Mouse (Mus musculus): ENCODE measurements around the gene Tfpi. TPM values are rescaled to one million over a fixed set of nuclear protein-coding genes. Genes with fewer than 3 reads are reported as not detected.
"Not testable (repeated sequence)": the region's sequence is repeated elsewhere in the genome, so short reads cannot be mapped to it uniquely, and the experiment has no call there.

The Tfpi gene
- 17.2 and 19.6 TPM in 2 replicates for polyA plus RNA-seq (2015; fragmentation: Nextera tagmentation; extraction: Ambion mirVana)

DNA sequence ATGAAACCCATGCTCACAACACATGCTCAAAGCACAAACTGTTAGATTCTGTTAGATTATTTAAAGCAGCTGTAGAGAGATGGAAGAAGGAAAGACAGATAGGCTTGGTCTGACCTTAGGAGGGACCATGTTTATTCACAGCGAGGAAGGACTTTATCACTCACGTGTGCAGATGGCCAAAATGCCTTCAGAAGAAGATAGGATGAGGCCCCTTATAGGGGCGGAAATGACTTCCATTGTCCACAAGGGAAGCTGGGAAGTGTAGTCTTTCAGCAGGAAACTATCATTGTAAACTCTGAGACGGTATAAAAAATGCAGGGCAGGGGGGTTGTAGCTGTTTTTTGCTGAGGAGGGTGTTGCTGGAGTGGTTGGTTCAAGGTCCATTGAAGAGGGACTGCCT lies at the start of gene Tfpi:
TSS of gene Tfpi (minus strand) at position 199 of the 400 bp plus-strand sequence.
- ATAC-seq (ENCODE audit: low FRiP score, low read depth), result no peak

DNA sequence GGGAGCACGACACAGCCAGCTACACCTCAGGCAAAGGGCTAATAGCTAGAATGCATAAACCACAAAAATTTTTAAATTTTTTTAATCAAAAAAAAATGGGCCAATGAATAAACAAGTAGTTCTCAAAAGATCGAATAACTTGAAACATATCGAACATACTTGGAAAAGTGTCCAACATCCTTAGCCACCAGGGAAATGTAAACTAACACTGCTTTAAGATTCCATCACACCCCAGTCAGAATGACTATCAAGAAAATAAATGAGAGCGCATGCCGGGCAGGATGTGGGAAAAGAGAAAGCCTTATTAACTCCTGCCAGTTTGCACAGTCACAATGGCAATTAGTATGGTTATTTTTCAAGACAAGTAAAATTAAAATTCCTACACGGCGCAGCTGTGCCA lies 49.6 kb upstream of the Tfpi start:
- WGBS, result 66% methylated on average over 7 of the region's 7 CpGs
- H3K4me3 ChIP-seq, result no peak overlapping the region
- no peaks in the 10 kb centered on the region for H3K27me3 ChIP-seq
- H3K9ac ChIP-seq, result no peak overlapping the region
- no peaks in the 10 kb centered on the region for H3K36me3 ChIP-seq
- H3K4me1 ChIP-seq (replicated peaks), result no peaks in the 10 kb centered on the region
- H3K9me3 ChIP-seq, result no peaks in the 10 kb centered on the region
- H3K27ac ChIP-seq (replicated peaks), result no peak overlapping the region
- no peak for ATAC-seq (ENCODE audit: low FRiP score, low read depth)
- H3K4me2 ChIP-seq, result no peak overlapping the region

More for the DNA sequence above, at the start of gene Tfpi:
- H3K9me3 ChIP-seq, result no peaks in the 10 kb centered on the region
- H3K4me1 ChIP-seq (replicated peaks), result no peaks in the 10 kb centered on the region
- H3K27ac ChIP-seq (replicated peaks), result no peak within 1 kb of the TSS
- H3K27me3 ChIP-seq, result no peaks in the 10 kb centered on the region
- H3K9ac ChIP-seq, result no peak within 1 kb of the TSS
- H3K36me3 ChIP-seq, result no peaks in the 10 kb centered on the region
- WGBS, result 67% methylated on average over 4 of the region's 4 CpGs
- H3K4me3 ChIP-seq, result 0 out of 2 replicates have a peak within 1 kb of the TSS, but pooled peaks have one; percentile 3
- peak within 1 kb of the TSS; percentile 24 for H3K4me2 ChIP-seq

DNA sequence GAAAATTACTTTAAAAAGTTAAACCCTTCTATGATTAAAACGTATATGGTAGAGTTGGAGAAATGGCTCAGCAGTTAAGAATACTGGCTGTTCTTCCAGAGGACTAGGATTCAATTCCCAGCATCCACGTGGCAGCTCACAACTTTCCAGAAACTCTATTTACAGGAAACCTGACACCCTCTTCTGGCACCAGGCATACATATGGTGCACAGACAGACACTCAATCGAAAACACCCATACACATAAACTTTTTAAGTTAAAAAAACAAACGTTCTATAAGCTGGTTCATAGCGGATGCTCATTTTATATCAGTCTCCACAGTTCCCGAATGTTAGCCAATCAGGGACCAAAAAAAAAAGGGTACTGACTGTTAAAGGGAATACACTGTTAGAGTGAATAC lies 49.2 kb upstream of the Tfpi start:
- no peaks in the 10 kb centered on the region for H3K4me1 ChIP-seq (replicated peaks)
- WGBS, result 74% methylated on average over 6 of the region's 6 CpGs
- no peaks in the 10 kb centered on the region for H3K27me3 ChIP-seq
- no peak overlapping the region for H3K9ac ChIP-seq
- no peaks in the 10 kb centered on the region for H3K36me3 ChIP-seq
- no peak for ATAC-seq (ENCODE audit: low FRiP score, low read depth)
- no peak overlapping the region for H3K4me2 ChIP-seq
- no peak overlapping the region for H3K4me3 ChIP-seq
- no peaks in the 10 kb centered on the region for H3K9me3 ChIP-seq
- no peak overlapping the region for H3K27ac ChIP-seq (replicated peaks)

DNA sequence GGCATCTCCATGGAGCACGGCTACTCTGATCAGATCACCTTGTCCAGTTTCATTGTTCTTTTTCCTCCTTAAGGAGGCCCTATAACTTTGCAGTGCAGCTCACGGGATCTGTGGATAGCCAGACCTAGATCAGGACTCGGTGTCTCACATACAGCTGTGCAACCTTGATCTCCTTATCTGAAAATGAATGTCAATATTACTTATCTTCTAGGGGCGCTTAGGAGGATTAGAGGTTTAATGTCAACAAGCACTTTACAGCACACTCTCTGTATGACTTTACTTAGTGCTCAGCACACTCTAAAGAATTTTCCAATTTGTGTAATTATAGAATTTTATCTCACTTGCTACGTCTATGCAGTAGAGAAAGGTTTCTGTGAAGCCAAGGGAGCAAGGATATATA lies 48.5 kb upstream of the Tfpi start:
- H3K9ac ChIP-seq, result no peak overlapping the region
- H3K36me3 ChIP-seq, result no peaks in the 10 kb centered on the region
- ATAC-seq (ENCODE audit: low FRiP score, low read depth), result no peak
- WGBS, result 92% methylated on average over 5 of the region's 5 CpGs
- H3K27ac ChIP-seq (replicated peaks), result no peak overlapping the region
- no peaks in the 10 kb centered on the region for H3K4me1 ChIP-seq (replicated peaks)
- no peaks in the 10 kb centered on the region for H3K27me3 ChIP-seq
- H3K9me3 ChIP-seq, result no peaks in the 10 kb centered on the region
- H3K4me2 ChIP-seq, result no peak overlapping the region
- H3K4me3 ChIP-seq, result no peak overlapping the region

DNA sequence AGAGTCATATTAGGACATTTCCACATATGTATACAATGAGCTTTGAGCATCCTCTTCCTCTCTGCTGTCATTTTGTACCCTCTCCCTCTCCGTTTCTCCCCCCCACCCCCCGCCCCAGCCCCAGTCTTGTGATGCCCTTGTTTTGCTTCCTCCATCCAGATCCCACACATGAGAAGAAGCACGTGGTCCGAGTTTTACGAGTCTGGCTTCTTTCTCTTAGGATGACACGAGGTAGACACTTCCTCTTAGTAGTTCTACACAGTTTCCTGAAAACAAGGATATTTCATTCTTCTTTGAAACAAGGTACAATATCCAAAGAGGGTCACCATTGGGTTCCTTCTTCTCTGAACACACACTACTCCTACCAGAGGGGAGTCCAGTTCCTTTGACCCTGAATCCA lies 47.4 kb upstream of the Tfpi start:
- no peak overlapping the region for H3K27ac ChIP-seq (replicated peaks)
- H3K4me2 ChIP-seq, result no peak overlapping the region
- ATAC-seq (ENCODE audit: low FRiP score, low read depth), result no peak
- H3K9ac ChIP-seq, result no peak overlapping the region
- no peaks in the 10 kb centered on the region for H3K27me3 ChIP-seq
- H3K4me1 ChIP-seq (replicated peaks), result no peaks in the 10 kb centered on the region
- no peak overlapping the region for H3K4me3 ChIP-seq
- 88% methylated on average over 6 of the region's 6 CpGs for WGBS
- no peaks in the 10 kb centered on the region for H3K36me3 ChIP-seq
- H3K9me3 ChIP-seq, result no peaks in the 10 kb centered on the region

DNA sequence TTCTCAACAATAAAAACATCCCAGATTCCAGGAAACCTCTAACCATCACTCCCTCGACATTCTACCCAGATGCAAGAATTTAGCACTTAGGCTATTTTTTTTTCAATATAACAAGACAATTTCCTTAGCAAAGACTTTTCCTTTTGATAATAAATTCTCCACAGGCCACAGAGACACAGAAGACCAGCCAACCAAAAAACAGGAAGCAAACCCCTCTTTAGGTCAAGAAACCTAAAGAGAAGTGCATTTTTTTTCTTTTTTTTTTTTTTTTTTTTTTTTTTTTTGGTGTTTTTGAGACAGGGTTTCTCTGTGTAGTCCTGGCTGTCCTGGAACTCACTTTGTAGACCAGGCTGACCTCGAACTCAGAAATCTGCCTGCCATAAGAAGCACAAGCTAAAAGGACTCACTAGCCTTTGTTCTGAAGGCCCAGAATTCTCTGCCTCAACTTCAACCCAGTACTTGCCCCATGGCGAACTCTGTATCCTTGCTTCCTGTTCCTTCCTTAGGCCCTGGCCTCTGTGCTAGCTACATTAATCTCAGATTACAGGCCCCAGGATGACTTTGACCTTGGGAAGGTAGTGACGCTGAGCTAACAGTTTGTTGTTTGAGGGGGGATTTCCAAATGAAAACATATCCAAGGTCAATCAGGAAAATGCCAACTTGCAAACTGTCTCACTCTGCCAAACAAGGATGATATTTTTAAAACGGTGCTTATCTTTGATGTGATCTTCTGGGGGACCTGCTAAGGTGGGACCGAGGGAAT lies 46.7 kb upstream of the Tfpi start:
- H3K27me3 ChIP-seq, result no peaks in the 10 kb centered on the region
- H3K9me3 ChIP-seq, result no peaks in the 10 kb centered on the region
- no peak for ATAC-seq (ENCODE audit: low FRiP score, low read depth)
- no peak overlapping the region for H3K27ac ChIP-seq (replicated peaks)
- H3K4me3 ChIP-seq, result no peak overlapping the region
- H3K4me1 ChIP-seq (replicated peaks), result no peaks in the 10 kb centered on the region
- no peak overlapping the region for H3K4me2 ChIP-seq
- H3K36me3 ChIP-seq, result no peaks in the 10 kb centered on the region
- 83% methylated on average over 6 of the region's 6 CpGs for WGBS
- H3K9ac ChIP-seq, result no peak overlapping the region

DNA sequence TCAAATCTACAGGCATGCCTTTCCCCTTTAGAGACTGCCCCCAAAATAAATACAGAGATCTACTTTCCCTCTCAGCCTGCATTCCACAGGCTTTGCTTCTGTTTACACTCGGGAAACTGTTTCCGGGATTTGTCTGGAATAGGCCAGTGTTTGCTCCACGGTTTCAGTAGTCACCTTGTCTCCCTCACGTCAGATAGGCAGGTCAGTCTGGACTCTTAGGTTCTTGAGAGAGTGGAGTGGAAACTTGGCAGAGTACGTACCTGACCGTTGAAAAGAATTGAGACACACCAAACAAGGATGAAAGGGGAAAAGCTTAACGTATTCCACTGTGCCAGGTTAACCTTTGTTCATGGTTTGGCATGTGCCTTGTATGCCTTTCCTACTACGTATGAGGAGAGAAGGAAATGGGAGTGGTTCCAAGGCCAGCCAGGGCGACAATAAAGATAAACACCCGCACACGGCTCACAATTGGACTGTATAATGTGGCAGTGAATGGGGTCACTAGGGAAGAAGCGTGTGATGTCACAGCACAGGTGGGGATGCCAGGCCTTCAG lies 43.0 kb upstream of the Tfpi start:
- H3K36me3 ChIP-seq, result no peaks in the 10 kb centered on the region
- H3K4me3 ChIP-seq, result no peak overlapping the region
- no peaks in the 10 kb centered on the region; the same call in 1 of the 2 replicates for H3K9me3 ChIP-seq
- WGBS, result 77% methylated on average over 12 of the region's 12 CpGs
- no peak for ATAC-seq (ENCODE audit: low FRiP score, low read depth)
- no peaks in the 10 kb centered on the region for H3K4me1 ChIP-seq (replicated peaks)
- no peak overlapping the region for H3K4me2 ChIP-seq
- H3K9ac ChIP-seq, result no peak overlapping the region
- H3K27ac ChIP-seq (replicated peaks), result no peak overlapping the region
- H3K27me3 ChIP-seq, result no peaks in the 10 kb centered on the region

DNA sequence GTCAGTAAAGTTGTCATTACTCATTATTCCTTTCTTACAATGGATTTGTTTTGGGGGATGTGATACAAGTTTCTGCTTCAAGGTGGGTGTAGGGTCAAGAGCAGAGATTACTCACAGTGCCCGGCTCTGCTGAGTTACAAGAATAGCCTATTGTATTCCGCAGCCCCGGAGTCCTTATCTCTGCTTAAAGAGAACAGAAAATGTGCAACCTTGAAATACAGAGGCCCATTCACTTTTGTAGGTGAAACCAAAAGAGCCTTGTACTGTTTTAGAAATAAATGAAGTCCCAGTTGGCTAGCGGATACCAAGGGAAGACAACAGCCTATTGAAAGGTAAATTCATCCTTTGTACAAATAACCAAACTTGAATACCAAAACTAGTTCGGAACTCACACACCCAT lies 42.2 kb upstream of the Tfpi start:
- H3K4me1 ChIP-seq (replicated peaks), result no peaks in the 10 kb centered on the region
- no peak for ATAC-seq (ENCODE audit: low FRiP score, low read depth)
- no peak overlapping the region for H3K4me3 ChIP-seq
- 63% methylated on average over 5 of the region's 5 CpGs for WGBS
- H3K36me3 ChIP-seq, result no peaks in the 10 kb centered on the region
- no peak overlapping the region for H3K9ac ChIP-seq
- no peaks in the 10 kb centered on the region; the same call in 1 of the 2 replicates for H3K9me3 ChIP-seq
- no peak overlapping the region for H3K4me2 ChIP-seq
- H3K27me3 ChIP-seq, result no peaks in the 10 kb centered on the region
- no peak overlapping the region for H3K27ac ChIP-seq (replicated peaks)

DNA sequence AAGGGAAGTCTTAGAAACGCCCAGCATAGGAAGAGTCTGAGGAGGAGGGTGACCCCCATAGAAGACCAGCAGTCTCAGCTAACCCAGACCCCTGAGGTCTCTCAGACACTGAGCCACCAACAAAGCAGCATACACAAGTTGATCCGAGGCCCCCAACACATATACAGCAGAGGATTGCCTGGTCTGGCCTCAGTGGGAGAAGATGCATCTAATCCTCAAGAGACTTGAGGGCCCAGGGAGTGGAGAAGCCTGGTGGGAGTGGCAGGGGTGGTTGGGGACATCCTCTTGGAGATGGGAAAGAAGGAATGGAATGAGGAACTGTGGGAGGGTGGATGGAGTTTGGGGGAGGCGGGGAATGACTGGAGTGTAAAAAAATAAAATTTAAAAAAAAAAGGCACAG lies 36.7 kb upstream of the Tfpi start:
- Histone ChIP-seq H3K4me1 (replicated peaks) (no peaks in the 10 kb centered on the region), H3K36me3 (no peaks in the 10 kb centered on the region), H3K27ac (replicated peaks) (no peak overlapping the region), H3K27me3 (no peaks in the 10 kb centered on the region), H3K4me2 (no peak overlapping the region), H3K9ac (no peak overlapping the region), H3K9me3 (no peaks in the 10 kb centered on the region; the same call in 1 of the 2 replicates), H3K4me3 (no peak overlapping the region)
- ATAC-seq (ENCODE audit: low FRiP score, low read depth), result no peak
- WGBS, result 90% methylated on average over 3 of the region's 3 CpGs

DNA sequence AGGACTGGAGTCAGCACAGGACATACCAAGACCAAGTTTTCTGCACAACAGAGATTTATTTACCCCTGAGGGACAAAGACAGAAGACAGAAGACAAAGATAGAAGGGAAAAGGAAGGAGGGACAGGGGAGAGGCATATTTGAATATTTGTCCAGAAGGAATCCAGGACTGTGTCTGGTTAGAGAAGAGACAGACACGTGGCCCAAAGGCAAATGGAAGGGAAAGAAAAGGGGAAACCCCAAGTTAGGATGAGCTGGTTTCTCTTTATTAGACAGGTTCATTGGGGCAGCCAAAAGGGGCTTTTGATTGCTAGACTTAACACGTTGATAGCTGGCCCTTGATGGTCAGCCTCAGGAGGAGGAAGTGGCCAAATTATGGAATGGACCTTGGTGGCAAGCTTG lies 34.9 kb upstream of the Tfpi start:
- WGBS, result 83% methylated on average over 2 of the region's 2 CpGs
- H3K4me3 ChIP-seq, result no peak overlapping the region
- H3K4me1 ChIP-seq (replicated peaks), result no peaks in the 10 kb centered on the region
- no peaks in the 10 kb centered on the region for H3K27me3 ChIP-seq
- H3K36me3 ChIP-seq, result no peaks in the 10 kb centered on the region
- H3K4me2 ChIP-seq, result no peak overlapping the region
- H3K9me3 ChIP-seq, result no peaks in the 10 kb centered on the region; the same call in 1 of the 2 replicates
- ATAC-seq (ENCODE audit: low FRiP score, low read depth), result no peak
- H3K27ac ChIP-seq (replicated peaks), result no peak overlapping the region
- H3K9ac ChIP-seq, result no peak overlapping the region

DNA sequence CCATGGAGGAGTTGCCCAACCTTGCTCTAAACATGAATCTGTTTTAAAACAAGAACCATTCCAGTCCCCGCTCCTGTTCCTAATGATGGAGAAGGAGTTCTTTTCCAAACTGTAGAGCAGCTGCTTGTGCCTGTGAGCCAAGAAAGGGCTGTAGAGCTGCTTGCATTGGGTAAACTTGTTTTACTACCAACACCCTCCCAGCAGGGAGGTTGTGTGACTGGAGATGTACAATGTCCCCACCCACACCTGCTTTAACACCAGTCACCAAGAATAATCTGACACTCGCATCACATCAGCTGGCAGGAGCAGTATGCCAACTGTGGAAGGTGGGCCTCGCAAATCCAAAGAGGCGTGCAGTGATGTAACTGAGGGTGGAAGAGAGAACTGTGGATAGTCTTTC lies 34.5 kb upstream of the Tfpi start:
- no peak overlapping the region for H3K4me2 ChIP-seq
- H3K9me3 ChIP-seq, result no peaks in the 10 kb centered on the region
- H3K27me3 ChIP-seq, result no peaks in the 10 kb centered on the region
- ATAC-seq (ENCODE audit: low FRiP score, low read depth), result no peak
- H3K4me3 ChIP-seq, result no peak overlapping the region
- no peaks in the 10 kb centered on the region for H3K36me3 ChIP-seq
- H3K4me1 ChIP-seq (replicated peaks), result no peaks in the 10 kb centered on the region
- H3K9ac ChIP-seq, result no peak overlapping the region
- H3K27ac ChIP-seq (replicated peaks), result no peak overlapping the region
- WGBS, result 98% methylated on average over 4 of the region's 4 CpGs

DNA sequence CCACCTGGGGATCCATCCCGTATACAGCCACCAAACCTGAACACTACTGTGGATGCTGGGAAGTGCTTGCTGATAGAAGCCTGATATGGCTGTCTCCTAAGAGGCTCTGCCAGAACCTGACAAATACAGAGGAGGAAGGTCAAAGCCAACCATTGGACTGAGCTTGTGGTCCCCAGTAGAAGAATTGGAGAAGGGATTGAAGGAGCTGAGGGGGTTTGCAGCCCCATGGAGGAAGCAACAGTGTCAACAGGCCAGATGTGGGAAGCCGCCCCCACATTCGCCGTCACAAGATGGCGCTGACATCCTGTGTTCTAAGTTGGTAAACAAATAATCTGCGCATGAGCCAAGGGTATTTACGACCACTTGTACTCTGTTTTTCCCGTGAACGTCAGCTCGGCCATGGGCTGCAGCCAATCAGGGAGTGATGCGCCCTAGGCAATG lies 28.4 kb upstream of the Tfpi start:
- not testable (repeated sequence) for H3K36me3 ChIP-seq; H3K9me3 ChIP-seq; H3K27me3 ChIP-seq; H3K4me1 ChIP-seq (replicated peaks); H3K9ac ChIP-seq
- Histone ChIP-seq H3K4me2 (peak overlapping the region; percentile 46), H3K4me3 (peak overlapping the region; percentile 19), H3K27ac (replicated peaks) (peak overlapping the region; percentile 62; the same call in 1 of the 2 replicates)
- 48% methylated on average over 6 of the region's 11 CpGs for WGBS
- peak; percentile 76; the same call in 1 of the 2 replicates for ATAC-seq (ENCODE audit: low FRiP score, low read depth)
